Comparison of ENCODE assay signal across 8 mouse cellular contexts in genomic region chr10:80620796-80621689, GRCm38 (mm10). TPM values are rescaled to one million over a fixed set of nuclear protein-coding genes. Genes with fewer than 3 reads are reported as not detected.
DNase-seq lines count a peak whose midpoint lies in the region; ATAC-seq and TF ChIP-seq lines count a peak whose summit lies in the region.

No protein-coding gene starts in this region.

- no peak for TF ChIP-seq POLR2A in bone marrow macrophage, adult 2 months (IDR thresholded peaks at IDR 0.05; ENCODE audit: borderline replicate concordance, low read depth, low read length)

- no peak for ATAC-seq in forebrain, embryonic 15.5 days (replicated peaks)
- ATAC-seq in liver, embryonic 16.5 days (ENCODE audit: low read depth), result no peak

- no peak for TF ChIP-seq CTCF in bone marrow macrophage, adult 2 months (IDR thresholded peaks at IDR 0.05; ENCODE audit: low read depth, low read length)

- WGBS in forebrain, embryonic 15.5 days, result 54% methylated on average over 16 of the region's 16 CpGs
- 54% methylated on average over 16 of the region's 16 CpGs for WGBS in liver, embryonic 16.5 days (ENCODE audit: insufficient replicate concordance)

- H3K4me2 ChIP-seq in forebrain, embryonic 15.5 days (replicated peaks), result peak overlapping the region; percentile 63
- H3K4me2 ChIP-seq in liver, embryonic 16.5 days (ENCODE audit: low read depth, low read length), result peak overlapping the region; percentile 82

- H3K27me3 ChIP-seq in forebrain, embryonic 15.5 days, result no peaks in the 10 kb centered on the region
- H3K27me3 ChIP-seq in liver, embryonic 16.5 days (ENCODE audit: control insufficient read depth, insufficient read depth, low read depth, low read length), result no peaks in the 10 kb centered on the region

- no peaks in the 10 kb centered on the region for H3K9me3 ChIP-seq in forebrain, embryonic 15.5 days
- no peaks in the 10 kb centered on the region for H3K9me3 ChIP-seq in liver, embryonic 16.5 days (replicated peaks; ENCODE audit: control insufficient read depth, low read length)

- peaks cover 24% of the 10 kb centered on the region for H3K4me1 ChIP-seq in bone marrow macrophage, adult 2 months (ENCODE audit: control insufficient read depth, insufficient read depth, low read length)
- peaks cover 29% of the 10 kb centered on the region for H3K4me1 ChIP-seq in forebrain, embryonic 15.5 days
- H3K4me1 ChIP-seq in liver, embryonic 16.5 days (ENCODE audit: control insufficient read depth, low read depth, low read length), result peaks cover 35% of the 10 kb centered on the region

- peak overlapping the region; percentile 65 for H3K4me3 ChIP-seq in bone marrow macrophage, adult 2 months (ENCODE audit: insufficient read depth, low read length)
- peak overlapping the region; percentile 84 for H3K4me3 ChIP-seq in forebrain, embryonic 15.5 days
- H3K4me3 ChIP-seq in liver, embryonic 16.5 days (ENCODE audit: low read depth, low read length), result peak overlapping the region; percentile 86

- peak; percentile 47 for DNase-seq in layer of hippocampus, adult 9-11 months
- DNase-seq in layer of hippocampus, adult 11-12 months (ENCODE audit: low spot score), result no peak
- DNase-seq in left cerebral cortex, adult 11 months (ENCODE audit: low spot score), result no peak
- no peak for DNase-seq in urinary bladder, postnatal 4 days (ENCODE audit: low spot score in 2 of 2)
- DNase-seq in spleen, adult 18-20 months, result no peak

- peak overlapping the region; percentile 83 for H3K27ac ChIP-seq in bone marrow macrophage, adult 2 months (ENCODE audit: insufficient read depth, low read depth, low read length)
- peak overlapping the region; percentile 100 for H3K27ac ChIP-seq in forebrain, embryonic 15.5 days (replicated peaks)
- peak overlapping the region; percentile 98 for H3K27ac ChIP-seq in liver, embryonic 16.5 days (ENCODE audit: low read length)

- peaks cover 2% of the 10 kb centered on the region; the same call in 1 of the 2 replicates for H3K36me3 ChIP-seq in forebrain, embryonic 15.5 days
- H3K36me3 ChIP-seq in liver, embryonic 16.5 days (ENCODE audit: control insufficient read depth, insufficient read depth), result no peaks in the 10 kb centered on the region

- H3K9ac ChIP-seq in forebrain, embryonic 15.5 days (replicated peaks), result peak overlapping the region; percentile 55
- H3K9ac ChIP-seq in liver, embryonic 16.5 days (ENCODE audit: low read depth, low read length), result peak overlapping the region; percentile 71

RNA-seq across cellular contexts. Expression of gene Csnk1g2, which starts 1.6 kb away (rescaled TPM):
- polyA plus RNA-seq in bone marrow macrophage, adult 2 months (2012; ENCODE audit: insufficient read depth, insufficient read length, missing spikeins), result 87.3 and 98.4 TPM in 2 replicates
- polyA plus RNA-seq in forebrain, embryonic 15.5 days (2015; fragmentation: Nextera tagmentation; extraction: Ambion mirVana), result 117 and 126 TPM in 2 replicates
- polyA plus RNA-seq in liver, embryonic 16.5 days (2015; fragmentation: Nextera tagmentation; extraction: Ambion mirVana), result 5.0 and 9.8 TPM in 2 replicates

RNA-seq across cellular contexts. Expression of gene Gm49322, which starts 15.2 kb away (rescaled TPM):
- 1.1 and 2.1 TPM in 2 replicates for polyA plus RNA-seq in bone marrow macrophage, adult 2 months (2012; ENCODE audit: insufficient read depth, insufficient read length, missing spikeins)
- polyA plus RNA-seq in forebrain, embryonic 15.5 days (2015; fragmentation: Nextera tagmentation; extraction: Ambion mirVana), result 3.2 and 4.5 TPM in 2 replicates
- polyA plus RNA-seq in liver, embryonic 16.5 days (2015; fragmentation: Nextera tagmentation; extraction: Ambion mirVana), result 1.2 and 1.5 TPM in 2 replicates

RNA-seq across cellular contexts. Expression of gene Adat3, which starts 18.4 kb away (rescaled TPM):
- 2.2 and 3.2 TPM in 2 replicates for polyA plus RNA-seq in bone marrow macrophage, adult 2 months (2012; ENCODE audit: insufficient read depth, insufficient read length, missing spikeins)
- 4.5 and 6.4 TPM in 2 replicates for polyA plus RNA-seq in forebrain, embryonic 15.5 days (2015; fragmentation: Nextera tagmentation; extraction: Ambion mirVana)
- polyA plus RNA-seq in liver, embryonic 16.5 days (2015; fragmentation: Nextera tagmentation; extraction: Ambion mirVana), result 3.2 and 3.7 TPM in 2 replicates

RNA-seq across cellular contexts. Expression of gene Scamp4, which starts 18.4 kb away (rescaled TPM):
- 29.3 and 35.4 TPM in 2 replicates for polyA plus RNA-seq in bone marrow macrophage, adult 2 months (2012; ENCODE audit: insufficient read depth, insufficient read length, missing spikeins)
- polyA plus RNA-seq in forebrain, embryonic 15.5 days (2015; fragmentation: Nextera tagmentation; extraction: Ambion mirVana), result 66.8 and 68.2 TPM in 2 replicates
- polyA plus RNA-seq in liver, embryonic 16.5 days (2015; fragmentation: Nextera tagmentation; extraction: Ambion mirVana), result 35.3 and 38.3 TPM in 2 replicates

RNA-seq across cellular contexts. Expression of gene Abhd17a, which starts 30.9 kb away (rescaled TPM):
- 63.2 and 67.3 TPM in 2 replicates for polyA plus RNA-seq in bone marrow macrophage, adult 2 months (2012; ENCODE audit: insufficient read depth, insufficient read length, missing spikeins)
- polyA plus RNA-seq in forebrain, embryonic 15.5 days (2015; fragmentation: Nextera tagmentation; extraction: Ambion mirVana), result 118 and 120 TPM in 2 replicates
- polyA plus RNA-seq in liver, embryonic 16.5 days (2015; fragmentation: Nextera tagmentation; extraction: Ambion mirVana), result 31.4 and 35.9 TPM in 2 replicates
